Mouse (Mus musculus): ENCODE data around the gene Mfsd12. TPM values are rescaled to one million over a fixed set of nuclear protein-coding genes. Genes with fewer than 3 reads are reported as not detected.

Mfsd12 gene
- total and polyA plus RNA-seq, 3 experiments = 5.2 to 9.5 (median 7.4) TPM

- peak overlapping the region; percentile 42; the same call in 1 of the 2 replicates for H3K27ac ChIP-seq (ENCODE audit: insufficient read depth, low read depth)
- TF ChIP-seq KAT2A (IDR thresholded peaks at IDR 0.05; ENCODE audit: insufficient replicate concordance, low read length) (no peak), IRF4 (IDR thresholded peaks at IDR 0.05; ENCODE audit: low read depth, low read length) (peak; percentile 86), UBTF (IDR thresholded peaks at IDR 0.05; ENCODE audit: low read depth, low read length) (no peak), MAZ (IDR thresholded peaks at IDR 0.05; ENCODE audit: low read depth, low read length) (0 out of 2 replicates have a peak, but pooled peaks have one; percentile 9), ETS1 (conservative IDR thresholded peaks at IDR 0.05; ENCODE audit: low read depth, low read length) (peak; percentile 46; the same call in 1 of the 2 replicates), TCF12 (IDR thresholded peaks at IDR 0.05; ENCODE audit: low read depth, low read length) (peak; percentile 41; the same call in 1 of the 2 replicates), HCFC1 (IDR thresholded peaks at IDR 0.05; ENCODE audit: low read depth, low read length) (no peak), SIN3A (IDR thresholded peaks at IDR 0.05; ENCODE audit: low read length) (0 out of 2 replicates have a peak, but pooled peaks have one; percentile 46)
Observed at GRCm38 (mm10) chr10:81409330-81409729, 52.0 kb downstream of the Mfsd12 start.

GRCm38 (mm10) chr10:81410350-81410749 is 53.1 kb downstream of the Mfsd12 start:
- Histone ChIP-seq H3K4me1 (ENCODE audit: control insufficient read depth in 1 of 2, insufficient read depth in 2 of 2) (peaks cover 72 to 94% of the 10 kb centered on the region in 2 experiments), H3K27ac (ENCODE audit: insufficient read depth, low read depth) (peak overlapping the region; percentile 61), H3K4me2 (ENCODE audit: insufficient read depth, low read depth, poor library complexity, severe bottlenecking) (no peak overlapping the region), H3K4me3 (replicated peaks in 1 of 3; ENCODE audit: low read depth in 2 of 3, low read length in 2 of 3, poor library complexity in 1 of 3) (peak overlapping the region in 1 of 3 experiments; percentile 18), H3K36me3 (replicated peaks in 1 of 2; ENCODE audit: control insufficient read depth in 1 of 2, insufficient read depth in 1 of 2, low read length in 1 of 2) (peaks cover 39 to 55% of the 10 kb centered on the region in 2 experiments), H3K9ac (ENCODE audit: insufficient read depth, low read depth) (no peak overlapping the region), H3K27me3 (replicated peaks) (no peaks in the 10 kb centered on the region), H3K79me2 (replicated peaks; ENCODE audit: control insufficient read depth, extremely low read depth, insufficient read depth, poor library complexity, severe bottlenecking) (0 out of 2 replicates have a peak, but pooled peaks cover 5% of the 10 kb centered on the region), H3K9me3 (replicated peaks; ENCODE audit: low read length) (no peaks in the 10 kb centered on the region)
- DNase-seq (ENCODE audit: extremely low read depth) = no peak
- dilution Hi-C loops (cut with MboI; ENCODE audit: extremely low pct_ligation_motif_present, extremely low pct_unique_long_range_greater_than_20kb, low sequenced_read_pairs) = no loop called here
- in situ Hi-C loops (cut with MboI; ENCODE audit: low pct_ligation_motif_present, low pct_unique_long_range_greater_than_20kb, low sequenced_read_pairs) = no loop called here
- TF ChIP-seq NRF1 (IDR thresholded peaks at IDR 0.05; ENCODE audit: low read depth, low read length) = peak; percentile 24; the same call in 1 of the 2 replicates
- no peak for TF ChIP-seq SMC3 (IDR thresholded peaks at IDR 0.05; ENCODE audit: low read depth, low read length)

More at GRCm38 (mm10) chr10:81409330-81409729, 52.0 kb downstream of the Mfsd12 start:
- peak overlapping the region in 1 of 3 experiments; percentile 18 for H3K4me3 ChIP-seq (replicated peaks in 1 of 3; ENCODE audit: low read depth in 2 of 3, low read length in 2 of 3, poor library complexity in 1 of 3)
- H3K36me3 ChIP-seq (replicated peaks in 1 of 2; ENCODE audit: control insufficient read depth in 1 of 2, insufficient read depth in 1 of 2, low read length in 1 of 2) = peaks cover 47 to 60% of the 10 kb centered on the region in 2 experiments
- in situ Hi-C loops (cut with MboI; ENCODE audit: low pct_ligation_motif_present, low pct_unique_long_range_greater_than_20kb, low sequenced_read_pairs) = loop anchor here (5.0 kb wide), 1 partner anchor 33 kb away; no protein-coding TSS in a partner anchor
- dilution Hi-C loops (cut with MboI; ENCODE audit: extremely low pct_ligation_motif_present, extremely low pct_unique_long_range_greater_than_20kb, low sequenced_read_pairs) = no loop called here
- H3K27me3 ChIP-seq (replicated peaks) = no peaks in the 10 kb centered on the region
- H3K4me2 ChIP-seq (ENCODE audit: insufficient read depth, low read depth, poor library complexity, severe bottlenecking) = no peak overlapping the region
- no peak overlapping the region for H3K9ac ChIP-seq (ENCODE audit: insufficient read depth, low read depth)
- peak; percentile 66 for DNase-seq (ENCODE audit: extremely low read depth)
- H3K9me3 ChIP-seq (replicated peaks; ENCODE audit: low read length) = no peaks in the 10 kb centered on the region
- H3K4me1 ChIP-seq (ENCODE audit: control insufficient read depth in 1 of 2, insufficient read depth in 2 of 2) = peaks cover 64 to 84% of the 10 kb centered on the region in 2 experiments
- H3K79me2 ChIP-seq (replicated peaks; ENCODE audit: control insufficient read depth, extremely low read depth, insufficient read depth, poor library complexity, severe bottlenecking) = 0 out of 2 replicates have a peak, but pooled peaks cover 5% of the 10 kb centered on the region

GRCm38 (mm10) chr10:81410981-81411380 is 53.7 kb downstream of the Mfsd12 start:
- dilution Hi-C loops (cut with MboI; ENCODE audit: extremely low pct_ligation_motif_present, extremely low pct_unique_long_range_greater_than_20kb, low sequenced_read_pairs) = no loop called here
- no peaks in the 10 kb centered on the region for H3K9me3 ChIP-seq (replicated peaks; ENCODE audit: low read length)
- no peaks in the 10 kb centered on the region for H3K27me3 ChIP-seq (replicated peaks)
- 0 out of 2 replicates have a peak, but pooled peaks cover 5% of the 10 kb centered on the region for H3K79me2 ChIP-seq (replicated peaks; ENCODE audit: control insufficient read depth, extremely low read depth, insufficient read depth, poor library complexity, severe bottlenecking)
- H3K4me3 ChIP-seq (replicated peaks in 1 of 3; ENCODE audit: low read depth in 2 of 3, low read length in 2 of 3, poor library complexity in 1 of 3) = no peak overlapping the region
- peaks cover 32 to 55% of the 10 kb centered on the region in 2 experiments for H3K36me3 ChIP-seq (replicated peaks in 1 of 2; ENCODE audit: control insufficient read depth in 1 of 2, insufficient read depth in 1 of 2, low read length in 1 of 2)
- DNase-seq (ENCODE audit: extremely low read depth) = no peak
- peaks cover 73 to 91% of the 10 kb centered on the region in 2 experiments for H3K4me1 ChIP-seq (ENCODE audit: control insufficient read depth in 1 of 2, insufficient read depth in 2 of 2)
- in situ Hi-C loops (cut with MboI; ENCODE audit: low pct_ligation_motif_present, low pct_unique_long_range_greater_than_20kb, low sequenced_read_pairs) = no loop called here
- H3K9ac ChIP-seq (ENCODE audit: insufficient read depth, low read depth) = no peak overlapping the region
- TF ChIP-seq CHD1 (IDR thresholded peaks at IDR 0.05; ENCODE audit: low read depth, low read length) (no peak), BHLHE40 (IDR thresholded peaks at IDR 0.05; ENCODE audit: low read depth, low read length) (no peak), MAZ (IDR thresholded peaks at IDR 0.05; ENCODE audit: low read depth, low read length) (no peak), USF1 (IDR thresholded peaks at IDR 0.05; ENCODE audit: low read depth, low read length) (0 out of 2 replicates have a peak, but pooled peaks have one; percentile 0), EP300 (IDR thresholded peaks at IDR 0.05; ENCODE audit: low read length) (0 out of 2 replicates have a peak, but pooled peaks have one; percentile 15)
- H3K4me2 ChIP-seq (ENCODE audit: insufficient read depth, low read depth, poor library complexity, severe bottlenecking) = no peak overlapping the region
- peak overlapping the region; percentile 61 for H3K27ac ChIP-seq (ENCODE audit: insufficient read depth, low read depth)
